Mouse (Mus musculus) liver, embryonic 16.5 days (tissue): ENCODE measurements around the gene Gm5796. TPM values are rescaled to one million over a fixed set of nuclear protein-coding genes. Genes with fewer than 3 reads are reported as not detected.
"Not testable (repeated sequence)": the region's sequence is repeated elsewhere in the genome, so short reads cannot be mapped to it uniquely, and the experiment has no call there.

Source experiments
- ATAC-seq: fragments of 200-750 bp; cut with Nextera tagmentation; 2 replicates; pipeline ENCODE4 v1.8.0; 2017; ENCODE audit warnings: low read depth, mild to moderate bottlenecking, moderate number of reproducible peaks, moderate library complexity
- H3K27ac ChIP-seq: fragments of 300-500 bp; sonication (generic); 2 replicates; pipeline ENCODE4 v1.5.1; 2014; ENCODE audit warnings: mild to moderate bottlenecking, low read length
- H3K27me3 ChIP-seq: fragments of 300-500 bp; sonication (generic); 2 replicates; pipeline ENCODE4 v1.6.1; 2014; ENCODE audit warnings: low read depth, low read length, mixed read lengths; ENCODE audit not compliant: control insufficient read depth, insufficient read depth
- H3K36me3 ChIP-seq: fragments of 300-500 bp; sonication (generic); 2 replicates; pipeline ENCODE4 v1.6.1; 2014; ENCODE audit warnings: mild to moderate bottlenecking; ENCODE audit not compliant: control insufficient read depth, insufficient read depth
- H3K4me1 ChIP-seq: fragments of 300-500 bp; sonication (generic); 2 replicates; pipeline ENCODE4 v1.6.1; 2014; ENCODE audit warnings: low read depth, low read length, mixed read lengths; ENCODE audit not compliant: control insufficient read depth
- H3K4me2 ChIP-seq: fragments of 300-500 bp; sonication (generic); 2 replicates; pipeline ENCODE4 v1.6.1; 2014; ENCODE audit warnings: low read depth, low read length, mixed read lengths
- H3K4me3 ChIP-seq: fragments of 300-500 bp; sonication (generic); 2 replicates; pipeline ENCODE4 v1.5.1; 2014; ENCODE audit warnings: low read depth, mild to moderate bottlenecking, low read length
- H3K9ac ChIP-seq: fragments of 300-500 bp; sonication (generic); 2 replicates; pipeline ENCODE4 v1.6.1; 2014; ENCODE audit warnings: low read depth, low read length
- H3K9me3 ChIP-seq: fragments of 300-500 bp; sonication (generic); replicated peaks from 2 replicates; pipeline ENCODE4 v1.6.1; 2016; ENCODE audit warnings: low read length; ENCODE audit not compliant: control insufficient read depth
- WGBS: fragments of 180-500 bp; shearing (Covaris S2); extraction: QIAGEN DNeasy Blood & Tissue Kit; methylation state at CpG from one replicate; pipeline ENCODE4 v1.1.7; 2014; ENCODE audit not compliant: insufficient replicate concordance; 5-methylcytosine and 5-hydroxymethylcytosine counted together
- polyA plus RNA-seq: library from polyadenylated mRNA; unstranded; fragments of >200 nt; fragmentation: Nextera tagmentation; extraction: Ambion mirVana; gene quantifications from 2 replicates; pipeline ENCODE4 v1.2.1, GENCODE M21; 2015

The Gm5796 gene
- polyA plus RNA-seq: not detected in 2 replicates

DNA sequence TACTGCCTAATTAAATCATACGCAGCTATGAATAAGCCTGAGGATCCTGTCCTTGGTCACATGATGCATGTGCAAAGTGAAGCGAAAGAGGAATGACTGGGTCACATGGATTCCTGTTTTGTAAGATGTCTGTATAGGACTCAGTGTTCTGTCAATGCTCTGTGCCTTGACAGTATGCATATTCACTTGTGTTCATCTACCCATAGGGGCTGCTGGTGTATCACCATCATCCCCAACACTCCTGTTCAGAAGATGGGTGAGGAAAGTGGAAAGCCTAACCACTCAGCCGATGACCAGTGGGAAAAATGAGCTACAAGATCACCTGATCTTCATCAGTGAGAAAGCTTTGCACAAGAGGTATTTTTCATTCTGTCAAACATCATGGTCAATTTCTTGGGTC lies at the start of gene Gm5796:
Gm5796 (plus strand) TSS at position 301 of the 400 bp plus-strand sequence.
- ATAC-seq, H3K4me3 ChIP-seq, H3K9ac ChIP-seq, H3K36me3 ChIP-seq, H3K4me1 ChIP-seq, H3K27ac ChIP-seq, H3K4me2 ChIP-seq, H3K9me3 ChIP-seq, H3K27me3 ChIP-seq: not testable (repeated sequence)
- no CpG with 5 or more reads among the region's 3 CpGs for WGBS

DNA sequence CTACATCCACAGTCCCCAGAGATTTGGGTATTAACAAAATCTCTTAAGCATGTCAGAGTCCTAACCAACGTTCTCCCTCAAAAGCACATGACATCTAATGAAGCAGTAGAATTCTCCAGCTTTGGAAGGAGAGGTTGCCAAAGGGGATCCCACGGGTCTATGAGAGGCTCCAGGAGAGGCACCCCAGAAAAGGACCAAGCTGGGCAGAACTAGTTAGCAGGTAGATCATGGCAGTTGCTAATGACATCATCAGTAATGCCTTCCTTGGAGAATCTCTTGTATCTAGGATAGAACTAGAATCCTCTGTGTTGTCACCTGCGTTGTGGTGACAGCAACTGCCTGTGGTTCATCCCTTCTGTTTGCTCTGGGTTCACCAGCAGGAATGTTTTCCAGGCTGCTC lies 25.6 kb upstream of the Gm5796 start, which contains the start of gene Gm3099:
Gm3099 (plus strand) TSS at position 301 of the 400 bp plus-strand sequence.
- WGBS: 38% methylated on average over 1 of the region's 3 CpGs
- H3K4me2 ChIP-seq, H3K36me3 ChIP-seq, H3K9me3 ChIP-seq, H3K27me3 ChIP-seq, H3K27ac ChIP-seq, H3K4me1 ChIP-seq, H3K9ac ChIP-seq, H3K4me3 ChIP-seq, ATAC-seq: not testable (repeated sequence)

DNA sequence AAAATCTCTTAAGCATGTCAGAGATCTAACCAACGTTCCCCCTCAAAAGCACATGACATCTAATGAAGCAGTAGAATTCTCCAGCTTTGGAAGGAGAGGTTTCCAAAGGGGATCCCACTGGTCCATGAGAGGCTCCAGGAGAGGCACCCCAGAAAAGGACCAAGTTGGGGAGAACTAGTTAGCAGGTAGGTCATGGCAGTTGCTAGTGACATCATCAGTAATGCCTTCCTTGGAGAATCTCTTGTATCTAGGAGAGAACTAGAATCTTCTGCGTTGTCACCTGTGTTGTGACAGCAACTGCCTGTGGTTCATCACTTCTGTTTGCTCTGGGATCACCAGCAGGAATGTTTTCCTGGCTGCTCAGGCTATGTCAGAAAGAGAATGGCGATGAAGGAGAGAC lies 60.1 kb downstream of the Gm5796 start, which contains the start of gene Gm3115:
Gm3115 (plus strand) TSS at position 301 of the 400 bp plus-strand sequence.
- H3K27ac ChIP-seq, H3K9me3 ChIP-seq, H3K4me1 ChIP-seq, H3K36me3 ChIP-seq, H3K4me3 ChIP-seq, H3K9ac ChIP-seq, ATAC-seq, H3K4me2 ChIP-seq, H3K27me3 ChIP-seq: not testable (repeated sequence)
- 31% methylated on average over 3 of the region's 3 CpGs for WGBS

Other genes starting within 250 kb of the Gm5796 start
- not detected in 2 replicates for gene Gm3002, start 213.9 kb upstream of the Gm5796 start, polyA plus RNA-seq
- not detected in 2 replicates for gene Gm3033, start 177.7 kb upstream of the Gm5796 start, polyA plus RNA-seq
- gene Gm2916, start 139.8 kb upstream of the Gm5796 start, polyA plus RNA-seq: not detected in 2 replicates
- gene Gm3029, start 92.2 kb upstream of the Gm5796 start, polyA plus RNA-seq: not detected in 2 replicates
- gene Gm3095, start 60.4 kb upstream of the Gm5796 start, polyA plus RNA-seq: not detected in 2 replicates
- not detected in 2 replicates for gene Gm3099, start 25.5 kb upstream of the Gm5796 start, polyA plus RNA-seq
- not detected in 2 replicates for gene Gm3115, start 60.2 kb downstream of the Gm5796 start, polyA plus RNA-seq
- gene Gm8108, start 86.6 kb downstream of the Gm5796 start, polyA plus RNA-seq: 0.06 TPM in 1 of 2 replicates, not detected in the other
- not detected in 2 replicates for gene Gm3127, start 141.1 kb downstream of the Gm5796 start, polyA plus RNA-seq
- gene Gm2974, start 158.6 kb downstream of the Gm5796 start, polyA plus RNA-seq: not detected in 2 replicates
- gene Gm3138, start 225.7 kb downstream of the Gm5796 start, polyA plus RNA-seq: not detected in 2 replicates